Mouse (Mus musculus) heart, postnatal 25 days (tissue): ENCODE measurements at regions not wholly inside any gene's neighbourhood (a gene's known extent, or its start where the extent isn't known, plus 50 kb on each side); places are given as distances from the start of the nearest gene placed in this dataset.

Experiments
- DNase-seq: peaks from one replicate; pipeline ENCODE4 v3.0.0; 2022; ENCODE audit warnings: low spot score
- intact Hi-C: fragments of 180-260 bp; cut with DNase I; formaldehyde crosslinking; loops from one replicate; pipeline ENCODE4 v1.15.1; 2025

GRCm38 (mm10) chr4:98202232-98202631, 180.9 kb downstream of the Tm2d1 start:
- intact Hi-C loops, result loop anchor here (5.0 kb wide), 2 partner anchors 120 to 445 kb away; no protein-coding TSS in a partner anchor
- no peak for DNase-seq

GRCm38 (mm10) chr4:98201102-98201501, 182.0 kb downstream of the Tm2d1 start:
- intact Hi-C loops, result loop anchor here (5.0 kb wide), 2 partner anchors 121 to 444 kb away; no protein-coding TSS in a partner anchor
- DNase-seq, result peak; percentile 53

GRCm38 (mm10) chr4:98200701-98201100, 182.4 kb downstream of the Tm2d1 start:
- no peak for DNase-seq
- intact Hi-C loops, result loop anchor here (5.0 kb wide), 2 partner anchors 122 to 443 kb away; no protein-coding TSS in a partner anchor

- DNase-seq, result no peak
- intact Hi-C loops, result no loop called here
These were observed 192.8 kb downstream of the Tm2d1 start for GRCm38 (mm10) chr4:98190318-98190717.

GRCm38 (mm10) chr4:98189894-98190293, 193.2 kb downstream of the Tm2d1 start:
- intact Hi-C loops, result loop anchor here (10.0 kb wide), 1 partner anchor 255 kb away; no protein-coding TSS in a partner anchor
- no peak for DNase-seq

GRCm38 (mm10) chr4:98188944-98189343, 194.2 kb downstream of the Tm2d1 start:
- no peak for DNase-seq
- intact Hi-C loops, result loop anchor here (10.0 kb wide), 1 partner anchor 256 kb away; no protein-coding TSS in a partner anchor

GRCm38 (mm10) chr4:98187038-98187437, 196.1 kb downstream of the Tm2d1 start:
- no peak for DNase-seq
- intact Hi-C loops, result loop anchor here (10.0 kb wide), 1 partner anchor 258 kb away; no protein-coding TSS in a partner anchor

GRCm38 (mm10) chr4:98182053-98182355, 201.1 kb downstream of the Tm2d1 start:
- DNase-seq, result peak; percentile 19
- intact Hi-C loops, result loop anchor here (10.0 kb wide), 1 partner anchor 263 kb away; no protein-coding TSS in a partner anchor

- intact Hi-C loops, result loop anchor here (10.0 kb wide), 1 partner anchor 263 kb away; no protein-coding TSS in a partner anchor
- no peak for DNase-seq
These were observed 201.7 kb downstream of the Tm2d1 start for GRCm38 (mm10) chr4:98181185-98182052.

- DNase-seq, result no peak
- intact Hi-C loops, result loop anchor here (10.0 kb wide), 1 partner anchor 264 kb away; no protein-coding TSS in a partner anchor
These were observed 202.8 kb downstream of the Tm2d1 start for GRCm38 (mm10) chr4:98180336-98180735.
